Mouse (Mus musculus) olfactory bulb, adult 2 months (tissue): Measurements from ENCODE around the gene Kti12. TPM values are rescaled to one million over a fixed set of nuclear protein-coding genes. Genes with fewer than 3 reads are reported as not detected.

Experiments
- H3K27ac ChIP-seq: fragments of 200-500 bp; 2 replicates; pipeline ENCODE4 v1.5.1; 2012; ENCODE audit warnings: low read depth, low read length; ENCODE audit not compliant: insufficient read depth
- H3K4me1 ChIP-seq: fragments of 200-500 bp; 2 replicates; pipeline ENCODE4 v1.6.1; 2012; ENCODE audit warnings: low read length; ENCODE audit not compliant: control insufficient read depth, insufficient read depth
- H3K4me3 ChIP-seq: fragments of 200-500 bp; 2 replicates; pipeline ENCODE4 v1.5.1; 2012; ENCODE audit warnings: mild to moderate bottlenecking, low read depth, low read length, moderate library complexity; ENCODE audit not compliant: insufficient read depth
- CTCF ChIP-seq: fragments of 200-500 bp; IDR thresholded peaks from 2 replicates; pipeline ENCODE4 v1.5.1; 2012; ENCODE audit warnings: low read depth, mild to moderate bottlenecking, low read length, moderate library complexity; ENCODE audit not compliant: insufficient read depth
- POLR2A ChIP-seq: fragments of 200-500 bp; IDR thresholded peaks from 2 replicates; pipeline ENCODE4 v1.6.1; 2012; ENCODE audit warnings: mild to moderate bottlenecking, low read depth, low read length, moderate library complexity; ENCODE audit not compliant: insufficient read depth
- WGBS: fragments of 180-500 bp; shearing (Covaris S2); methylation state at CpG from one replicate; pipeline ENCODE4 v1.1.7; 2018; 5-methylcytosine and 5-hydroxymethylcytosine counted together
- polyA plus RNA-seq: library from polyadenylated mRNA; stranded (reverse); fragments of >200 nt; gene quantifications from 2 replicates; pipeline ENCODE4 v1.2.4, GENCODE M21; 2012; ENCODE audit warnings: low replicate concordance; ENCODE audit not compliant: missing spikeins, insufficient read depth, insufficient read length

Kti12 gene
- polyA plus RNA-seq, 1 experiment, result not detected

- no peak overlapping the region for H3K4me3 ChIP-seq
- H3K27ac ChIP-seq, result no peak overlapping the region
- TF ChIP-seq POLR2A (no peak), CTCF (no peak)
- 70% methylated on average over 6 of the region's 6 CpGs for WGBS
- H3K4me1 ChIP-seq, result no peaks in the 10 kb centered on the region; the same call in 1 of the 2 replicates
Measured at GRCm38 (mm10) chr4:108890876-108891275, 43.3 kb downstream of the Kti12 start.

Other genes starting within 250 kb of the Kti12 start
- not detected in 2 replicates for gene Cc2d1b, start 227.8 kb upstream of the Kti12 start, polyA plus RNA-seq
- not detected in 2 replicates for gene 3110021N24Rik, start 128.1 kb upstream of the Kti12 start, polyA plus RNA-seq
- gene Zfyve9, start 67.0 kb upstream of the Kti12 start, polyA plus RNA-seq, result 65.1 TPM in 1 of 2 replicates, not detected in the other
- gene Btf3l4, start 14.2 kb upstream of the Kti12 start, polyA plus RNA-seq, result not detected in 2 replicates
- gene Txndc12, start 13.2 kb upstream of the Kti12 start, polyA plus RNA-seq, result not detected in 2 replicates
- not detected in 2 replicates for gene A730015C16Rik, start 834 bp downstream of the Kti12 start, polyA plus RNA-seq
- gene Rab3b, start 31.3 kb downstream of the Kti12 start, polyA plus RNA-seq, result 395 TPM in 1 of 2 replicates, not detected in the other
- gene Nrd1, start 152.9 kb downstream of the Kti12 start, polyA plus RNA-seq, result 161 TPM in 1 of 2 replicates, not detected in the other